Mouse (Mus musculus) forebrain, embryonic 15.5 days (tissue): ENCODE measurements around the gene Hs3st5. TPM values are rescaled to one million over a fixed set of nuclear protein-coding genes. Genes with fewer than 3 reads are reported as not detected.
"Not testable (repeated sequence)": the region's sequence is repeated elsewhere in the genome, so short reads cannot be mapped to it uniquely, and the experiment has no call there.

Experiments used
- ATAC-seq: fragments of 200-750 bp; cut with Nextera tagmentation; replicated peaks from 2 replicates; pipeline ENCODE4 v1.8.0; 2017; ENCODE audit warnings: mild to moderate bottlenecking, moderate TSS enrichment, moderate library complexity
- H3K27ac ChIP-seq: fragments of 300-500 bp; sonication (generic); replicated peaks from 2 replicates; pipeline ENCODE4 v1.5.1; 2015; ENCODE audit warnings: mild to moderate bottlenecking, inconsistent platforms
- H3K27me3 ChIP-seq: fragments of 300-500 bp; sonication (generic); 2 replicates; pipeline ENCODE4 v1.6.1; 2015; ENCODE audit warnings: inconsistent platforms
- H3K36me3 ChIP-seq: fragments of 300-500 bp; sonication (generic); 2 replicates; pipeline ENCODE4 v1.6.1; 2015; ENCODE audit warnings: mild to moderate bottlenecking, inconsistent platforms
- H3K4me1 ChIP-seq: fragments of 300-500 bp; sonication (generic); 2 replicates; pipeline ENCODE4 v1.6.1; 2015; ENCODE audit warnings: inconsistent platforms
- H3K4me2 ChIP-seq: fragments of 300-500 bp; sonication (generic); replicated peaks from 2 replicates; pipeline ENCODE4 v1.6.1; 2015; ENCODE audit warnings: mild to moderate bottlenecking, inconsistent platforms
- H3K4me3 ChIP-seq: fragments of 300-500 bp; sonication (generic); 2 replicates; pipeline ENCODE4 v1.5.1; 2015; ENCODE audit warnings: mild to moderate bottlenecking, inconsistent platforms
- H3K9ac ChIP-seq: fragments of 300-500 bp; sonication (generic); replicated peaks from 2 replicates; pipeline ENCODE4 v1.6.1; 2015; ENCODE audit warnings: mild to moderate bottlenecking, inconsistent platforms
- H3K9me3 ChIP-seq: fragments of 300-500 bp; sonication (generic); 2 replicates; pipeline ENCODE4 v1.6.1; 2016; ENCODE audit warnings: inconsistent platforms
- WGBS: fragments of 180-500 bp; shearing (Covaris S2); methylation state at CpG from one replicate; pipeline ENCODE4 v1.1.7; 2015; ENCODE audit warnings: mixed read lengths; 5-methylcytosine and 5-hydroxymethylcytosine counted together
- polyA plus RNA-seq: library from polyadenylated mRNA; unstranded; fragments of >200 nt; fragmentation: Nextera tagmentation; extraction: Ambion mirVana; gene quantifications from 2 replicates; pipeline ENCODE4 v1.2.1, GENCODE M21; 2015

The Hs3st5 gene
- polyA plus RNA-seq, 1 experiment from 2014 or later, result 9.9 TPM

GRCm38 (mm10) chr10:36572540-36572939, 65.9 kb downstream of the Hs3st5 start:
- 68% methylated on average over 3 of the region's 3 CpGs for WGBS
- ATAC-seq, result no peak
- no peak overlapping the region for H3K27ac ChIP-seq
- H3K9ac ChIP-seq, result no peak overlapping the region
- no peaks in the 10 kb centered on the region for H3K9me3 ChIP-seq
- no peak overlapping the region for H3K4me3 ChIP-seq
- no peaks in the 10 kb centered on the region for H3K27me3 ChIP-seq
- no peak overlapping the region for H3K4me2 ChIP-seq
- no peaks in the 10 kb centered on the region for H3K36me3 ChIP-seq
- no peaks in the 10 kb centered on the region for H3K4me1 ChIP-seq

- Histone ChIP-seq H3K27ac (no peak overlapping the region), H3K4me3 (no peak overlapping the region), H3K27me3 (no peaks in the 10 kb centered on the region), H3K4me1 (no peaks in the 10 kb centered on the region), H3K4me2 (no peak overlapping the region), H3K9me3 (no peaks in the 10 kb centered on the region), H3K36me3 (no peaks in the 10 kb centered on the region), H3K9ac (no peak overlapping the region)
- ATAC-seq, result no peak
- 68% methylated on average over 4 of the region's 4 CpGs for WGBS
Observed at GRCm38 (mm10) chr10:36578375-36579145, 71.9 kb downstream of the Hs3st5 start.

- no peaks in the 10 kb centered on the region for H3K27me3 ChIP-seq
- ATAC-seq, result no peak
- H3K4me1 ChIP-seq, result no peaks in the 10 kb centered on the region
- H3K9ac ChIP-seq, result no peak overlapping the region
- H3K36me3 ChIP-seq, result no peaks in the 10 kb centered on the region
- H3K4me3 ChIP-seq, result no peak overlapping the region
- no peak overlapping the region for H3K27ac ChIP-seq
- no peak overlapping the region for H3K4me2 ChIP-seq
- H3K9me3 ChIP-seq, result no peaks in the 10 kb centered on the region
- 90% methylated on average over 1 of the region's 1 CpGs for WGBS
Observed at GRCm38 (mm10) chr10:36610400-36610799, 103.8 kb downstream of the Hs3st5 start.

GRCm38 (mm10) chr10:36611415-36611814, 104.8 kb downstream of the Hs3st5 start:
- H3K36me3 ChIP-seq, H3K4me3 ChIP-seq, ATAC-seq, H3K9ac ChIP-seq, H3K4me1 ChIP-seq, H3K4me2 ChIP-seq, H3K27ac ChIP-seq, H3K9me3 ChIP-seq, H3K27me3 ChIP-seq: not testable (repeated sequence)
- WGBS, result 33% methylated on average over 1 of the region's 1 CpGs

- WGBS, result 76% methylated on average over 1 of the region's 1 CpGs
- Histone ChIP-seq H3K27me3 (no peaks in the 10 kb centered on the region), H3K9ac (no peak overlapping the region), H3K27ac (no peak overlapping the region), H3K36me3 (no peaks in the 10 kb centered on the region), H3K4me1 (no peaks in the 10 kb centered on the region), H3K4me3 (no peak overlapping the region), H3K9me3 (no peaks in the 10 kb centered on the region), H3K4me2 (no peak overlapping the region)
- ATAC-seq, result no peak
Observed at GRCm38 (mm10) chr10:36623037-36623436, 116.4 kb downstream of the Hs3st5 start.

GRCm38 (mm10) chr10:36627952-36628351, 121.3 kb downstream of the Hs3st5 start:
- no peaks in the 10 kb centered on the region for H3K9me3 ChIP-seq
- H3K36me3 ChIP-seq, result no peaks in the 10 kb centered on the region
- no peak overlapping the region for H3K4me3 ChIP-seq
- H3K4me1 ChIP-seq, result no peaks in the 10 kb centered on the region
- no peak for ATAC-seq
- no peak overlapping the region for H3K4me2 ChIP-seq
- H3K9ac ChIP-seq, result no peak overlapping the region
- 88% methylated on average over 4 of the region's 4 CpGs for WGBS
- H3K27ac ChIP-seq, result no peak overlapping the region
- H3K27me3 ChIP-seq, result no peaks in the 10 kb centered on the region

- 84% methylated on average over 1 of the region's 1 CpGs for WGBS
- Histone ChIP-seq H3K9ac (no peak overlapping the region), H3K36me3 (no peaks in the 10 kb centered on the region), H3K9me3 (no peaks in the 10 kb centered on the region), H3K27me3 (no peaks in the 10 kb centered on the region), H3K27ac (no peak overlapping the region), H3K4me1 (no peaks in the 10 kb centered on the region), H3K4me3 (no peak overlapping the region), H3K4me2 (no peak overlapping the region)
- no peak for ATAC-seq
Observed at GRCm38 (mm10) chr10:36631746-36632145, 125.1 kb downstream of the Hs3st5 start.

- no peak for ATAC-seq
- no peak overlapping the region for H3K4me3 ChIP-seq
- no peaks in the 10 kb centered on the region for H3K36me3 ChIP-seq
- no peaks in the 10 kb centered on the region for H3K4me1 ChIP-seq
- WGBS, result 84% methylated on average over 5 of the region's 5 CpGs
- no peak overlapping the region for H3K9ac ChIP-seq
- H3K27me3 ChIP-seq, result no peaks in the 10 kb centered on the region
- H3K4me2 ChIP-seq, result no peak overlapping the region
- no peak overlapping the region for H3K27ac ChIP-seq
- H3K9me3 ChIP-seq, result no peaks in the 10 kb centered on the region
Observed at GRCm38 (mm10) chr10:36650653-36651052, 144.0 kb downstream of the Hs3st5 start.

GRCm38 (mm10) chr10:36713974-36714373, 207.4 kb downstream of the Hs3st5 start:
- Histone ChIP-seq H3K4me1 (no peaks in the 10 kb centered on the region), H3K9me3 (no peaks in the 10 kb centered on the region), H3K4me2 (no peak overlapping the region), H3K27me3 (no peaks in the 10 kb centered on the region), H3K36me3 (no peaks in the 10 kb centered on the region), H3K27ac (no peak overlapping the region), H3K9ac (no peak overlapping the region), H3K4me3 (no peak overlapping the region)
- ATAC-seq, result no peak
- WGBS, result 86% methylated on average over 3 of the region's 3 CpGs

GRCm38 (mm10) chr10:36726239-36726638, 219.6 kb downstream of the Hs3st5 start:
- Histone ChIP-seq H3K27ac (no peak overlapping the region), H3K4me1 (no peaks in the 10 kb centered on the region; the same call in 1 of the 2 replicates)
- no peak for ATAC-seq

GRCm38 (mm10) chr10:36729361-36730098, 222.9 kb downstream of the Hs3st5 start:
- H3K36me3 ChIP-seq, result no peaks in the 10 kb centered on the region
- no peaks in the 10 kb centered on the region; the same call in 1 of the 2 replicates for H3K4me1 ChIP-seq
- H3K27ac ChIP-seq, result no peak overlapping the region
- WGBS, result 37% methylated on average over 13 of the region's 13 CpGs
- no peak overlapping the region for H3K4me2 ChIP-seq
- no peak overlapping the region for H3K9ac ChIP-seq
- H3K9me3 ChIP-seq, result no peaks in the 10 kb centered on the region
- peak; percentile 72 for ATAC-seq
- H3K27me3 ChIP-seq, result no peaks in the 10 kb centered on the region
- H3K4me3 ChIP-seq, result no peak overlapping the region

More at GRCm38 (mm10) chr10:36726239-36726638, 219.6 kb downstream of the Hs3st5 start:
- Histone ChIP-seq H3K9ac (no peak overlapping the region), H3K4me2 (no peak overlapping the region), H3K4me3 (no peak overlapping the region), H3K36me3 (no peaks in the 10 kb centered on the region), H3K27me3 (no peaks in the 10 kb centered on the region), H3K9me3 (no peaks in the 10 kb centered on the region)
- 88% methylated on average over 3 of the region's 3 CpGs for WGBS

GRCm38 (mm10) chr10:36739375-36739774, 232.8 kb downstream of the Hs3st5 start:
- ATAC-seq, result no peak
- Histone ChIP-seq H3K4me1 (no peaks in the 10 kb centered on the region), H3K27me3 (no peaks in the 10 kb centered on the region), H3K27ac (no peak overlapping the region), H3K9me3 (no peaks in the 10 kb centered on the region), H3K36me3 (no peaks in the 10 kb centered on the region), H3K4me2 (no peak overlapping the region), H3K4me3 (no peak overlapping the region), H3K9ac (no peak overlapping the region)
